Mouse (Mus musculus) heart, embryonic 12.5 days (tissue): ENCODE measurements around the gene Tmem219. TPM values are rescaled to one million over a fixed set of nuclear protein-coding genes. Genes with fewer than 3 reads are reported as not detected.

Experiments
- ATAC-seq: fragments of 200-750 bp; cut with Nextera tagmentation; 2 replicates; pipeline ENCODE4 v1.8.0; 2017; ENCODE audit warnings: moderate TSS enrichment, moderate library complexity; ENCODE audit not compliant: insufficient number of reproducible peaks, low FRiP score
- H3K27ac ChIP-seq: fragments of 300-500 bp; sonication (generic); 2 replicates; pipeline ENCODE4 v1.5.1; 2016; ENCODE audit warnings: mild to moderate bottlenecking, moderate library complexity; ENCODE audit not compliant: poor library complexity, severe bottlenecking
- H3K27me3 ChIP-seq: fragments of 300-500 bp; sonication (generic); replicated peaks from 2 replicates; pipeline ENCODE4 v1.6.1; 2016; ENCODE audit warnings: mild to moderate bottlenecking, moderate library complexity
- H3K36me3 ChIP-seq: fragments of 300-500 bp; sonication (generic); 2 replicates; pipeline ENCODE4 v1.6.1; 2016; ENCODE audit warnings: mild to moderate bottlenecking, moderate library complexity
- H3K4me1 ChIP-seq: fragments of 300-500 bp; sonication (generic); replicated peaks from 2 replicates; pipeline ENCODE4 v1.6.1; 2016; ENCODE audit warnings: mild to moderate bottlenecking
- H3K4me2 ChIP-seq: fragments of 300-500 bp; sonication (generic); 2 replicates; pipeline ENCODE4 v1.6.1; 2016; ENCODE audit warnings: mild to moderate bottlenecking, moderate library complexity
- H3K4me3 ChIP-seq: fragments of 300-500 bp; sonication (generic); 2 replicates; pipeline ENCODE4 v1.5.1; 2016; ENCODE audit warnings: mild to moderate bottlenecking
- H3K9ac ChIP-seq: fragments of 300-500 bp; sonication (generic); 2 replicates; pipeline ENCODE4 v1.6.1; 2016; ENCODE audit warnings: mild to moderate bottlenecking, moderate library complexity
- H3K9me3 ChIP-seq: fragments of 300-500 bp; sonication (generic); replicated peaks from 2 replicates; pipeline ENCODE4 v1.6.1; 2016; ENCODE audit warnings: mild to moderate bottlenecking, moderate library complexity
- WGBS: fragments of 180-500 bp; shearing (Covaris S2); methylation state at CpG from one replicate; pipeline ENCODE4 v1.1.7; 2016; 5-methylcytosine and 5-hydroxymethylcytosine counted together
- polyA plus RNA-seq: library from polyadenylated mRNA; unstranded; fragments of >200 nt; fragmentation: Nextera tagmentation; extraction: Ambion mirVana; gene quantifications from 2 replicates; pipeline ENCODE4 v1.2.1, GENCODE M21; 2016

Tmem219 gene
- polyA plus RNA-seq, 1 experiment from 2014 or later: 19.9 TPM

DNA sequence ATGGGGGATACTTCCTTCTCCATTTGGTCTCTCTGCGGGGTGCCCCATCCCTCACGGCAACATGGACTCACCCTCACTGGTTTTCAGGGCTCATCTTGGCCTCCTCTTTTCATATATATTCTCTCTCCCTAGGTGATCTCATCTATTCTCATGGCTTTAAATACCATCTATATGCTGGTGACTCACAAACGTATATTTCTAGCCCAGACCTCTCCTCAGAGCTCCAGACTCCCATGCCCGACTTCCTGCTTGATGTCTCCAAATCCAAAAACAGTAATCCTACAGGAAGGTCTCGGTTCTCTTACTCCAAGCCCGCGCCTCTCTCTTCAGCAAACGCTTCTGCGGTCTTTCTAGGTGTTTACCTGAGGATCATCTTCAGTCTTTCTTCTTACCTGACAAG, 79.4 kb downstream of the Tmem219 start:
- peaks cover 34% of the 10 kb centered on the region for H3K27me3 ChIP-seq
- 63% methylated on average over 9 of the region's 9 CpGs for WGBS
- no peak overlapping the region for H3K9ac ChIP-seq
- H3K4me3 ChIP-seq: no peak overlapping the region
- no peak overlapping the region for H3K27ac ChIP-seq
- H3K4me1 ChIP-seq: peaks cover 12% of the 10 kb centered on the region
- no peak overlapping the region for H3K4me2 ChIP-seq
- ATAC-seq: no peak
- H3K9me3 ChIP-seq: 0 out of 2 replicates have a peak, but pooled peaks cover 4% of the 10 kb centered on the region
- no peaks in the 10 kb centered on the region for H3K36me3 ChIP-seq

Other genes starting within 250 kb of the Tmem219 start
- 3.7 TPM in 2 replicates for gene Sult1a1, start 246.5 kb downstream of the Tmem219 start, polyA plus RNA-seq
- 102 and 120 TPM in 2 replicates for gene Bola2, start 227.5 kb downstream of the Tmem219 start, polyA plus RNA-seq
- 6.9 and 7.5 TPM in 2 replicates for gene Slx1b, start 227.1 kb downstream of the Tmem219 start, polyA plus RNA-seq
- 9.2 and 9.8 TPM in 2 replicates for gene Coro1a, start 215.1 kb downstream of the Tmem219 start, polyA plus RNA-seq
- gene Mapk3, start 163.3 kb downstream of the Tmem219 start, polyA plus RNA-seq: 57.8 and 58.7 TPM in 2 replicates
- 0.87 and 1.8 TPM in 2 replicates for gene Gdpd3, start 156.6 kb downstream of the Tmem219 start, polyA plus RNA-seq
- 74.8 and 78.7 TPM in 2 replicates for gene Ypel3, start 146.0 kb downstream of the Tmem219 start, polyA plus RNA-seq
- gene Tbx6, start 141.4 kb downstream of the Tmem219 start, polyA plus RNA-seq: 0.27 and 0.33 TPM in 2 replicates
- gene Ppp4c, start 130.4 kb downstream of the Tmem219 start, polyA plus RNA-seq: 181 and 192 TPM in 2 replicates
- 0.17 and 0.45 TPM in 2 replicates for gene Fam57b, start 125.2 kb downstream of the Tmem219 start, polyA plus RNA-seq
- gene 4930451I11Rik, start 91.3 kb downstream of the Tmem219 start, polyA plus RNA-seq: not detected in 2 replicates
- not detected in 2 replicates for gene Doc2a, start 75.5 kb downstream of the Tmem219 start, polyA plus RNA-seq
- 18.0 and 22.5 TPM in 2 replicates for gene Hirip3, start 60.9 kb downstream of the Tmem219 start, polyA plus RNA-seq
- gene Ino80e, start 60.5 kb downstream of the Tmem219 start, polyA plus RNA-seq: 62.9 and 66.8 TPM in 2 replicates
- 40.8 and 42.5 TPM in 2 replicates for gene Taok2, start 38.2 kb downstream of the Tmem219 start, polyA plus RNA-seq
- gene Kctd13, start 6.0 kb upstream of the Tmem219 start, polyA plus RNA-seq: 16.1 and 17.3 TPM in 2 replicates
- gene Asphd1, start 26.7 kb upstream of the Tmem219 start, polyA plus RNA-seq: not detected in 2 replicates
- gene Sez6l2, start 27.6 kb upstream of the Tmem219 start, polyA plus RNA-seq: 0.11 TPM in 1 of 2 replicates, not detected in the other
- 70.2 and 75.5 TPM in 2 replicates for gene Cdipt, start 53.0 kb upstream of the Tmem219 start, polyA plus RNA-seq
- 0.70 and 1.3 TPM in 2 replicates for gene Cdiptos, start 53.2 kb upstream of the Tmem219 start, polyA plus RNA-seq
- 12.0 TPM in 2 replicates for gene Mvp, start 91.7 kb upstream of the Tmem219 start, polyA plus RNA-seq
- gene Pagr1b, start 93.6 kb upstream of the Tmem219 start, polyA plus RNA-seq: not detected in 2 replicates
- gene Pagr1a, start 94.4 kb upstream of the Tmem219 start, polyA plus RNA-seq: 19.3 and 31.4 TPM in 2 replicates
- gene Gm42742, start 98.2 kb upstream of the Tmem219 start, polyA plus RNA-seq: 50.8 and 60.9 TPM in 2 replicates
- 1.9 and 3.3 TPM in 2 replicates for gene Prrt2, start 98.3 kb upstream of the Tmem219 start, polyA plus RNA-seq
- 59.8 and 60.4 TPM in 2 replicates for gene Maz, start 104.1 kb upstream of the Tmem219 start, polyA plus RNA-seq
- 80.9 and 85.5 TPM in 2 replicates for gene Kif22, start 119.6 kb upstream of the Tmem219 start, polyA plus RNA-seq
- gene Zg16, start 164.4 kb upstream of the Tmem219 start, polyA plus RNA-seq: not detected in 2 replicates
- 0.54 and 1.3 TPM in 2 replicates for gene AI467606, start 168.4 kb upstream of the Tmem219 start, polyA plus RNA-seq
- 5.7 and 6.1 TPM in 2 replicates for gene Qprt, start 199.3 kb upstream of the Tmem219 start, polyA plus RNA-seq
- 0.17 and 0.31 TPM in 2 replicates for gene Spn, start 214.9 kb upstream of the Tmem219 start, polyA plus RNA-seq